Mouse (Mus musculus) spleen, adult 12 weeks (tissue): ENCODE results near the gene Kif2a.
"Not testable (repeated sequence)": the region's sequence is repeated elsewhere in the genome, so short reads cannot be mapped to it uniquely, and the experiment has no call there.

ENCODE experiments used
- DNase-seq: peaks from one replicate; pipeline ENCODE4 v3.0.0; 2022; ENCODE audit warnings: low spot score

The Kif2a gene

DNA sequence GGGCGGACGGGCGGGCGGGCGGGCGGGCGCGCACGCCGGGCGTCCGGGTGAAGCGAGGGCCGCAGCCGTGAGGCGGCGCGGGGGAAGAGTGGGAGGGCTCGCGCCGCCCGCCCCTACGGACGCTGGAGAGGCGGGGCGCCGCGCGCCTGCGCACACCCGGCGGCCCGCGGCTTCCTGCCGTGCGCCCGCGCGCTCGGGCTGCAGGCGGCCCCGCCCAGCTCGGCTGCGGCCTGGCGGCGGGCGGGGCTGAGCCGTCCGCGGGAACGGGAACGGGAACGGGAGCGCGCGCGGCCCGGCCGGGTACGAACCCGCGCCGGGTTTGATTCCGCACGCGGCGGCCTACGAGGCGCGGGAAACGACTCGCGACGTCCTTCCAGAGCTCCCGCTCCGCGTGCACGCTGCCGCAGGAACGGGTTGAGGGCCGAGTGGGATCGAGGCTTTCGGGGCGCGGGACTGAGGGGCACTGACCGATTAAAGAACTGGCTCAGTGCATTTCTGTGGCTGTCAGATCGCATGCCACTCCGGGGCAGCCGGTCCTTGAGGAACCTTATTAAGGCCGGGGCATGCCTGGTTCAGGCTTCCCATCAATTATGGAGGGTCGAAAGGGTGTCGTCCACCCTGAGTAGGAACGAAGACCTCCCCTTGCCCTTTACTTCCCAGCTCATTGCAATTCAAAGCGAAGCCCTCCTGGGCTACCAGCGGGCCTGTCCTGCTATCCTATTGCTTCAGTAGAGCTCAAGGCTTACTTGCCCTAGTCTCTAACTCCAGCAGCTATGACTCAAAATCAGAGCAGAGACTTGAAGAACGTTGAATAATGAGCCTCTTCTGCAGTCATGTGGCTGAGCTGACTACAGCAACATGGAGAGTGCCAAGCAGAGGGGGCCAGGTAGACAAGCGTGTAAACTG, 593 bp upstream of the Kif2a start:
- DNase-seq = peak; percentile 72

DNA sequence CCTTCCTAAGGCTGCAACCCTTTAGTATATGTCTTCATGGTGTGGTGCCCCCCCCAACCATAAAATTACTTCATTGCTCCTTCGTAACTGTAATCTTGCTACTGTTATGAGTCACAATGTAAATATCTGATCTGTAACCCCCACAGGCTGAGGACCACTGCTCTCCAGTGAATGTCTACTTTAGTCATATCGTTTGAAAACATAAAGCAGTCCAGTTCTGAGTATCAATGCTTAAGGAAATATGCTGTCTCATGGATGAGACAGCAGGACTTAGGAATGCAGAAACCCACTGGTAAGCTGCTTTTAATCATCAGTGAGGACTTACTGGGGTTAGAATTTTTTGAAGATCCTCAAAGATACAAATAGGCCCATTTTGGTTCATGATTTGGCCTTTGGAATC, 2.5 kb downstream of the Kif2a start:
- DNase-seq = no peak

DNA sequence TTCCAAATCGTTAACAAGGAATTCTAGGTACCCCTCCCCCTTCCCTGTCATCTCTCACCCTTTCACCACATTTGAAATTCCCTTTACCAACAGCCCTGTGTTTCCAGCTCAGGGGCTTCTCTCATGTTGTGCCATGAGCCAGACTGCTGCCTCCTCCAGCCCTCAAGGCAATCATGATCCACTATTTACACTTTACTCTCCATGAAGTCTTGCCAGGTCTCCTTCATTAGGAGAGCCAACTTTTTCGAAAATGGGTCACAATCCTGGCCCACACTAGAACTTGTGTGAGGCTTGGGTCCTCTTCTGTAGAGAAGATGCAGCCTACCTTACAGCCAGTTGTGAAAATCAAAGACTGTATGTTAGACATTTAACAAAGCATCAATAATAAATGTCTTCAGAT, 8.0 kb downstream of the Kif2a start:
- no peak for DNase-seq

DNA sequence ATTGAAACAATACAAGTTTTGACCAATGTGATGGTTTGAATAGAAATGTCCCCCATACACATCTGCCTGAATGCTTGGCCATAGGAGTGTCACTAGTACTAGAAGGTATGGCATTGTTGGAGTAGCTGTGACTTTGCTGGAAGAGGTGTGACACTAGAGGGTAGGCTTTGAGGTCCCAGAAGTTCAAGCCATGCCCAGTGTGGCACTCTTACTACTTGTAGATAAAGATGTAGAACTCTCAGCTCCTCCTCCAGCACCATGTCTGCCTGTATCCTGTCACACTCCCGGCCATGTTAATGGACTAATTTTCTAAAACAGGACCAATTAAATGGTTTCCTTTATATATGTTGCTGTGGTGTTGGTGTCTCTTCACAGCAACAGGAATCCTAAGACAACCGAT, 10.3 kb downstream of the Kif2a start:
- no peak for DNase-seq

DNA sequence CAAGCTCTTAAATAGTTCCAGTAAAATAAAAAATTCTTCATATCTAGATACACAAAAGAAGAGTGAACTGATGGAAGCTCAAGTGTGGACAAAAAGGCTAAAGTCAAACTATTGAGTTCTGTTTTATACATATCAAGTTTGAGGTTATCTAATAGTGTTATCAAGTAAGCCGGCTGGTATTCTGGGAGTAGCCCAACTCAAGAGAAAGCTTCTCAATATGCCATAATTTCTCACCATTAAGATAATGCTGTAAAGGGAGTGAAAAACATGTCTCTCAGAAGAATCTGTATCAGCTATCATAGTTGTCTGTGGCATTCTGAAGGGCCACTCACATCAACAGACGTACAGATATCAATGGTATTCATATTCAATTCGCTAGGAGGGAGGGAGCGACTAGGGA, 13.8 kb downstream of the Kif2a start:
- DNase-seq = no peak

DNA sequence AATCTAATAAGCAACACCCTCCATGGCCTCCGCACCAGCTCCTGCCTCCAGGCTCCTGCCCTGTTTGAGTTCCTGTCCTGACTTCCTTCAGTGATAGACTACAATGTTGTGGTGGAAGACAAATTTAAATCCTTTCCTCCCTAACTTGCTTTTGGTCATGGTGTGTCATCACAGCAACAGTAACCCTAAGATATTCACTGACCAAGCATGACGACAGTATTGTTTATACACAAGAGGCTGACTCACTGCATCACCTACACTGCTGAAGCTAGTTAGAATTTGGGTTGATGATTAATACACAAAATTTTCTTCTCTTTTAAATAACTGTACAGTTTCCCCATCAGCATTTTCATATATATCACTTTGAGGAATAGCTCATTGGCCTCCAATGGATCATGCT, 18.7 kb downstream of the Kif2a start:
- no peak for DNase-seq

DNA sequence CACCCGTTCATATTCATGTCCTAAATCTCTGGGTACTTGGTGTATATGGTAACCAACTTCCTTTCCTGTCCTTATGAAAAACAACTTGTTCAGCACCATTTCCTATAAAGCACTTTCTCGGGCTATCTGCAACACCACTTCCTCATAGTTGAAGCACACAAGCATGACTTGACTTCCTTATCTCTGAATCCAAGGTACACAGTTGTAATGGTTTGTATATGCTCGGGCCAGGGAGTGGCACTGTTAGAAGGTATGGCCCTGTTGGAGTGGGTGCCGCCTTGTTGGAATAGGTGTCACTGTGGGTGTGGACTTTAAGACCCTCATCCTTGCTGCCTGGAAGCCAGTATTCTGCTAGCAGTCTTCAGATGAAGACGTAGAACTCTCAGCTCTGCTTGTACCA, 23.3 kb downstream of the Kif2a start:
- peak; percentile 34 for DNase-seq

DNA sequence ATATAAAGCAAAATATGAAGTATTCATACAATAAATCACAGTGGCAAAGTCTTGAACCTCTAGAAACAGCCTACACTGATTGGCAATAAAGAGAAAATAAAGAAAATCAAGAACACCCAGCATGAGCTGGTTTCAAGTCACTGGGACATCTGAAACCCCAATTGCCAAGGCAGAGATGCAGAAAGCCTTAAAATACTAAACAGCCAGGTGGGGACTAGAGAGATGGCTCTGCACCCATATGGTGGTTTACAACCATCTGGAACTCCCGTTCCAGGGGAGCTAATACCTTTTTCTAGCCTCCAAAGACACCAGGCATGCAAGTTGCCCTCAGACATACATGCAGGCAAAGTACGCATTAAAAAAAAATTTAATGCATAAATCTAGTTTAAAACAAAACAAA, 23.9 kb downstream of the Kif2a start:
- DNase-seq = no peak

DNA sequence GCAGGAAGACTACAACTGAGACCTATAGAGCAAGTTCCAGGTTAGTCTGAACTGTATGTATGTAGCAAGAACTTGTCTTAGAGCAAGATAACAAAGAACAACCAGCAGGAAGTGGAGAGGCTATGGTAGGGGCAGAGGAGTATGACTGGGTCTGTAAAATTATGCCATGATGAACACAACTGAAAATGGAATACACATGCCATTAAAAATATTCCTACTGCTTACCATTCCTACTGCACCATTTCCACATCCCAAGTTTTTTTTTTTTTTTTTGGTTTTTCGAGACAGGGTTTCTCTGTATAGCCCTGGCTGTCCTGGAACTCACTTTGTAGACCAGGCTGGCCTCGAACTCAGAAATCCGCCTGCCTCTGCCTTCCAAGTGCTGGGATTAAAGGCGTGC, 24.4 kb downstream of the Kif2a start:
- DNase-seq = not testable (repeated sequence)

DNA sequence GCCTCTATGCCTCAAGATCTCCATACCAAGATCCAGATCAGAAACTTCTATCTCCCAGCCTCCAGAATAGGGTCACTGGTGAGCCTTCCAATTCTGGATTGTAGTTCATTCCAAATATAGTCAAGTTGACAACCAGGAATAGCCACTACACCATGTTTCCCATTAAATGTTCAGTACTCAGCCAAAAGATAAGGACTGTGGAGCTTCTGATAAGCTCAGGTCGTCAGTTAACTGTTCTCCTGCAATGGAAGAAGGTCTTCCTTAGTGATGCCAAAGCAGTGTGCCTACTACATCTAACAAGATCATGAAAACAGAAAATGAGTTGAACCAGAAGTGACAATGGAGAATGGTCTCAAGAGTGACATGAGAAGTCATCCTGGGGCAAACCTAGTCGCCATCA, 25.0 kb downstream of the Kif2a start:
- no peak for DNase-seq

DNA sequence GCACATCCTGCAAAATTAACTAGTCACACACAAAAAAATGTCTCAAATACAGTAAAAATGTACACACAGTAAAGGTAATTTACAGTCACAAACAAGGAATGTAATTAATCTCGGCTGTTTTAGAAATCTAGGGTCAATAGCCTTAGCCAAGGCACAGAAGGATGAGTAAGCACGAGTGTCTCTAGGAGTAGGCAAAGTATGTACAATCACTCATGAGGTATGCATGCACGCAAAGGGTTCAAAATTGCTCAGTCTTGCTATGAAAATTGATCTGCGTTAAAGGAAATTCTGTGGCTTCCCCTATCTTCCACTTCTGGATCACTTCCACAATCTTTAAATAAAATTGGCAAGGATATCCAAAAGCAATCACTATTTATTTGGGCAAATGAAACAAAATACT, 60.4 kb downstream of the Kif2a start:
- no peak for DNase-seq

DNA sequence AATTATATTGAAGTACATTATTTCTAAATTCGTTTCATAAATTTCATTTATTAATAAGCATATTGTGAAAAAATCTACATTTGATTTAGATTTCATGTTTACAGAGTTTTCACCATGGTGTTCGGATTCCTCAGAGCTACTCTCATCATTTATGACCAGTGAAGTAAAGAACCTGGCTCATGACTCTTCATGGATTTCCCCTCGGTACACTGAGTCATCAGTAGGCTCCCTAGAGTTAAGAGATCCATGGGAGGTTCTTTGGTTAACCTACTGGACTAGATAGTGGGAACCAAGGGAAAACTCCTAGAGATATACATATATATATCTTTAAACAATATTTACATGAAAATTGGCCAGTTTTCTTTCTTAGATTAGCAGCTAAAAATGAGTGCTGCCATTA, 61.4 kb downstream of the Kif2a start:
- no peak for DNase-seq

DNA sequence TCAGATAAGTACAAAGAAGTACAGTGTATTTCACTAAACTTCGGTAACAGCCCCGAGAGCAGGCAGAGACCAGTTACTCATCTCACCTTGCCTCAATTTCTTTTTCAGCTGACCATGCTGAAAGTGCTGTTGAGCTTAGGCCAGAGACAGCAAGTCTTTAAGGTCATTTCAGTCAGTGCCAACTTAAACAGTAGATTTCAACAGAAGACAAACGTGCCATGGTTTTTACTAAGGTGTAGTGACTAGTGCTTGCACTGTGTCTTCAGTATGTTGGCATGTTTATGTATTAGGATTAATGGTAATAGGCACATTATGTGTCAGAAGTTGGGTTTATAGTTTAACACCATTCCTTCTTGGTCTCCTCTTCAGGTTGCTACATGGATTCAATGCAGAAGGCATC, 63.6 kb downstream of the Kif2a start:
- DNase-seq = no peak

DNA sequence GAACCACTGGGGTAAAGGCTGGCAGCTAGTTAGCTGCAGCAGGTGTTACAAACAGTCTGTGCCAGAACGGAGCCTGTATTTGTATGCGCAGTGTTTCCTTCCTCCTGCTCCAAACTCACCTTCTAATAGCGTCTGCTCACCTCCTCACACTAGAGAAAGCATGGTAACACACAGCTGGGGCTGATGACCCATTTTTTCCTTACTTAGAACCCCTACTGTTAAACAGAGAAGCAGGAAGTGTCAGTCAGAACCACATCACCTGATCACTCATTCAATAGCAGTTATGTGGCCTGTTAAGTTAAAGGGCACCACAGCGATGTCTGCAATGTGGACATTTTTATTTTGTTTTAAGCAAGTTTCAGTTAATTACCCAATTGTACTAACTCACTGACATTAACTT, 64.4 kb downstream of the Kif2a start:
- DNase-seq = no peak

DNA sequence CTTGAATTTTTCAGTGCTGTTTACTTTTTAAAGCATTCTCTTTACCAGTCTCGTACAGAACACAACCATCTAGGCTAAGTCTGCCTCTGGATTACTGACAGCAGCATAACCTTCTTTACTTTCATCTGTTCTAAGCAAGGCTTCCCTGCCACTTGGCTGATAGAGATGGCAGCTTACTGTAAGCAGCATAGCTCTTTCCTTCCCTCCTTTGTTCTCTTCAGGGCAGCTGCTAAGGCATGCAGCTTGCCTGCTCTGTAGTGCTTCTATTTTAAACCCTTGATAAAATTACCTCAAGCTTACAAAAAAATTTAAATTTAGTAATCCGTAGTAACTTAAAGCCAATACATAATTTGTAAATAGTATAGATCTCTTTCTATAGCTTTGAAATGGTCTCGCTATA, 67.0 kb downstream of the Kif2a start:
- DNase-seq = no peak

DNA sequence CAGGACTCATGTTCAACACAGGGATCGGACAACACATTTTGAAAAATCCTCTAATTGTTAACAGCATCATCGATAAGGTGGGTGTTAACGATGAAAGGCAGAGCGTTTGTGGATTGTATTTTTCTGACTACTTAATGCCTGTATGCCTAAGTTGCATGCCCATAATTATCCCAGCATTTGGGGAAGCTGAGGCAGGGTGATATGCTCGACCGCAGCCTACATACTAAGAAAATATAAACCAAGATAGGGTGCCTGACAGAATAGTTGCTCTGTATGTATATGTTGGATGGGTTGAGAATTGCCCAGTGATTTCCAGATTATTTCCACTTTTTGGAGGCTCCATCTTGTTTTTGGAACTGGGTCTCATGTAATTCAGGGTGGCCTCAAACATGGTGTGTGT, 74.3 kb downstream of the Kif2a start:
- DNase-seq = no peak

DNA sequence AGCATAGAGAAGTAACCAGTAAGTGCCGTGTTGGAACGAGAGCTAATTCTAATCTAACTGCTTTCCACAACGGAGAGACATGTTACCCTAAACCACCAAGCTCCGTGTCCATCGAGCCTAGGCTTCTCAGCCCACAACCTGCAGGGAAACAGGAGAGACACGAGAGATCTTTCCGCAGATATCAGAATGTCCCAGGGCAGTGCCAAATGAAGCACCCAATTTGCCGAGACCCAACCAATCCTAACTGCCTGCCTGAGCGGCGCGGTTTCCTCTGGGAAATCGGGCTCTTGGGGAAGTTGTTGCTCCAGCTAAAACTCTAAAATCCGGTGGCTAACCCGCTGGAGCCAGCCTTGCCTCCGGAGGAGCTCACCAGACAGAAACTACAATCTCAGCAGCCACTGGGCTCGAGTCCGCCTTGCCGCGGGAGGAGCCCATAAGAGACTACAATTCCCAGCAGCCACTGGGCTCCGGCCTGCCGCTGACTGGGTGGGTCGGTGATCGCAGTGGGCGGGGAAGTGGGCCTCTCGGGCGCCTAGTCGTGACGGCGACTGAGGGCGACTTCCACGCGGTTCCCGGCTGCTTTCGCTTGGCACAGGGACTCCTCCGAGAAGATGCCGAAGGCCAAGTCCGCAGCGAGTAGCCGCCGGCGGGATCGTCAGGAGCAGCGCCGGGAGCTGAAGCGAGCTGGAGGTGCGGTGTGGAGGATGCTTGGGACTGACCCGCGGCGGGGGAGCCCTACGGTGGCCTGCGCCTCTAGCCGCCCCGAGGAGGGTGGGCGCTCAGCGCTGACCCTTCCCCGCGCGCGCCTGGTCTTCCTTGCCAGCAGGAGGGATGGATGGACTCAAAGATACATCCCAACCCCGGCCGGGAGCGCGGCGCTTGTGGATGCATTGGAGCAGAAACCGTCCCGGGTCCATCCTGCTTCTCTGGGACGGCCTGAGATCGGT, 75.1 kb downstream of the Kif2a start, which contains the start of gene Dimt1:
Gene Dimt1, plus strand, starts transcription at position 534 of the 947 bp plus-strand sequence.
- peak; percentile 88 for DNase-seq

DNA sequence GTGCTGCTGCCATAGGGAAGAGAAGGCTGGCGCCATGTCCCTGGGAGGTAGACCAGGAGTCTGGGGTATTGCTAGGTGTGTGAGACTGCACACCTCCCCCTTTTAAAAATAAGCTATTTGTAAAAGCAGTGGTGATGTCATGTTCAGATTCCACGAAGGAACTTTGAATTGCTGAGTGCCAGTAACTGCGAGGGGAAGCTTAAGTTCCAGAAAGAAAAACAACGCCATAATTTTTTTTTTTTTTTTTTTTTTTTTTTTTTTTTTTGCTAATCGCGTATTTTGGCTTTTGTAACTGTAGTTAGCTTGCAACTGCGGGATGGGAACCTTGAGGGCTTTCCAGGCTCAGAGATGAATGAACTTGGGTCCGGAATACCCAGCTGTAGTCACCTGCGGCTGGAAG, 76.4 kb downstream of the Kif2a start:
- DNase-seq = no peak

DNA sequence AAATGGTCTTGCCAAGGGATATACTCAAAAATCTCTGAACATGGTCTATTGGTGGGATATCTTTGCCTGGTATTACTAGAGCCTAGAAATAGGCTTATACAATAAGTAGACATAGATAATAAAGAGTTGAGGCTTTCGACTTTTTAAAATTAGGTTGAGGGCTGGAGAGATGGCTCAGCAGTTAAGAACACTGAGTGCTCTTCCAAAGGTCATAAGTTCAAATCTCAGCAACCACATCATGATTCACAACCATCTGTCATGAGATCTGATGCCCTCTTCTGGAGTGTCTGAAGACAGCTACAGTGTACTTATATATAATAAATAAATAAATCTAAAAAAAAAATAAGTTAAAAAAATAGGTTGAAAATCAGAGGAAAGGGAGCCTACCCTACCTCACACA, 79.2 kb downstream of the Kif2a start:
- no peak for DNase-seq

DNA sequence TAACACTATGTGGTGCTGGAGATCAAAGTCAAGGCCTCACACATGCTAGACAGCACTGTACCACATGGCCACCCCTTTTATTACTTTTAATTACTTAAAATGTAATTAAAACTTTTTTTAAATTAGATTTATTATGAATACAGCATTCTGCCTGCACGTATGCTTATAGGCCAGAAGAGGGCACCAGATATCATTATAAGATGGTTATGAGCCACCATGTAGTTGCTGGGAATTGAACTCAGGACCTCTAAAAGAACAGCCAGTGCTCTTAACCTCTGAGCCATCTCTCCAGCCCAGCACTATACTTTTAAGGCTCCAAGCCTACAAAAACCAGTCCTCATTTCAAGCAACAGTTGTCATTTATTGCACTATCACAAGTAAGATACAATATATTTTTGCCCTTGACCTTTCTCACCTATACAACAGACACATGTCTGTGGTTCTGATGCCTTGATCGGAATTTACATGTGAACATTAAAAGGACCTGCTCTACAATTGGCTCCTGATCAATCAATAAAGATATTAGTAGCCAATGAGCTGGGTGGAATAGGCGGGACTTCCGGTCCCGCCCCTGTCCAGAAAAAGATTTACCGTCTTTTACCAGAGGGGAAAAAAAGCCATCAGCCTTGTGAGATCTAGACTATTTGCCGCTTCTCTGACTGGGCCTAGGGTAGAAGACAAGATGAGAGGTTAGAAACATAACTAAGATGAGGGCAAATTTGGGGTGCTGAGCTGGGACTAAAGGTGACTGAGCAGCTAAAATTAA, 80.5 kb downstream of the Kif2a start:
- no peak for DNase-seq

DNA sequence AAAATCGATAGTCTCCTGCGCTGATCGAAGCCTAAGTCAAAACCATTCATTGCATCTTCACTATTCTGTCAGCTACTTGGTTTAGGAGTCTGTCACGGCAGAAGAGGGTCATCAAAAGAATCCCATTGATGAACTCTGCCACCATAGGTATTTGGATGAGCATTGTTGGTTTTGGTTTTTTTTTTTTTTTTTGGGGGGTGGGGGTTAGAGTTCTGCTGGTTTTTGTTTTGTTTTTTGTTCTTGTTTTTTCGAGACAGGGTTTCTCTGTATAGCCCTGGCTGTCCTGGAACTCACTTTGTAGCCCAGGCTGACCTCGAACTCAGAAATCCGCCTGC, 84.8 kb downstream of the Kif2a start:
- no peak for DNase-seq
